Mouse (Mus musculus): ENCODE measurements around the gene Rps11. TPM values are rescaled to one million over a fixed set of nuclear protein-coding genes. Genes with fewer than 3 reads are reported as not detected.

Gene Rps11
- polyA plus RNA-seq, 1 experiment, result 22.2 TPM

- Histone ChIP-seq H3K36me3 (ENCODE audit: control insufficient read depth) (peaks cover 54% of the 10 kb centered on the region), H3K4me1 (ENCODE audit: control insufficient read depth) (peaks cover 23% of the 10 kb centered on the region), H3K27me3 (ENCODE audit: control insufficient read depth) (no peaks in the 10 kb centered on the region), H3K9me3 (ENCODE audit: control insufficient read depth, low read length) (no peaks in the 10 kb centered on the region), H3K4me3 (replicated peaks) (no peak overlapping the region)
- TF ChIP-seq GATA1 (IDR thresholded peaks at IDR 0.05; ENCODE audit: low read length) (no peak), TAL1 (IDR thresholded peaks at IDR 0.05; ENCODE audit: low read length) (no peak)
Observed at GRCm38 (mm10) chr7:45077322-45077721, 46.9 kb downstream of the Rps11 start.

DNA sequence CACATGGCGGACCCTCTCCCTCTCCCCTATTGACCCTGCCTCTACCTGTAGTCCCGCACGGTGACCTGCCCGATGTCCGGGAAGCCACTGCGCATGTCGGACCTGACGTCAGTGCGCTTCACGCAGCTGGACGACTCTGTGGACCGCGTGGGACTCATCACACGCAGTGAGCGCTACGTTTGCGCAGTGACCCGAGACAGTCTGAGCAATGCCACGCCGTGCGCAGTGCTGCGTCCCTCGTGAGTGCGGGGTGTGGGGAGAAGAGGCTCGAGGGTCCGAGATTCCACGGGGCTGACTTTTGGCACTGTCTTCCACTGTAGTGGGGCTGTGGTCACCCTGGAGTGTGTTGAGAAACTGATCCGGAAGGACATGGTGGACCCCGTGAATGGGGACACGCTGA, 47.7 kb downstream of the Rps11 start:
- Histone ChIP-seq H3K27me3 (ENCODE audit: control insufficient read depth) (no peaks in the 10 kb centered on the region), H3K4me3 (replicated peaks) (no peak overlapping the region), H3K4me1 (ENCODE audit: control insufficient read depth) (peaks cover 20% of the 10 kb centered on the region), H3K9me3 (ENCODE audit: control insufficient read depth, low read length) (no peaks in the 10 kb centered on the region), H3K36me3 (ENCODE audit: control insufficient read depth) (peaks cover 54% of the 10 kb centered on the region)
- no peak for TF ChIP-seq TAL1 (IDR thresholded peaks at IDR 0.05; ENCODE audit: low read length)
- TF ChIP-seq GATA1 (IDR thresholded peaks at IDR 0.05; ENCODE audit: low read length), result no peak

- H3K9me3 ChIP-seq (ENCODE audit: control insufficient read depth, low read length), result no peaks in the 10 kb centered on the region
- H3K4me1 ChIP-seq (ENCODE audit: control insufficient read depth), result peaks cover 15% of the 10 kb centered on the region
- H3K4me3 ChIP-seq (replicated peaks), result no peak overlapping the region
- H3K27me3 ChIP-seq (ENCODE audit: control insufficient read depth), result no peaks in the 10 kb centered on the region
- peaks cover 54% of the 10 kb centered on the region for H3K36me3 ChIP-seq (ENCODE audit: control insufficient read depth)
- TF ChIP-seq GATA1 (IDR thresholded peaks at IDR 0.05; ENCODE audit: low read length), result no peak
- no peak for TF ChIP-seq TAL1 (IDR thresholded peaks at IDR 0.05; ENCODE audit: low read length)
Observed at GRCm38 (mm10) chr7:45075405-45075804, 48.8 kb downstream of the Rps11 start.

DNA sequence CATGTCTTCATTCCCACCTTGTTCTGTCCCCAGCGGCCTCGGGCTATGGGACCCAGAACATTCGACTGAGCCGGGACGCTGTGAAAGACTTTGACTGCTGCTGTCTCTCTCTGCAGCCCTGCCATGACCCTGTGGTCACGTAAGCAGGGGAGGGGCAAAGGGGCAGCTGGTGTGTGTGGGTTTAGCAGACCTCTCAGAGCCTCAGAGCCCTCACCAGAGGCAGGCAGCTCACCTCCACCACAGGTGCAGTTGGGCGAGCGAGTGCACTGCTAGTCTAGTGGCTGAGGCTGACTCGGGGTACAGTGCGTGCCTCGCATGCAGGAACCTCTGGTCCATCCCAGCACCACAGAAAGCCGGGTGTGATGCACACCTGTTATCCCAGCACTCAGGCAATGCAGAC, 50.3 kb downstream of the Rps11 start:
- H3K9me3 ChIP-seq (ENCODE audit: control insufficient read depth, low read length), result no peaks in the 10 kb centered on the region
- H3K36me3 ChIP-seq (ENCODE audit: control insufficient read depth), result peaks cover 54% of the 10 kb centered on the region

GRCm38 (mm10) chr7:45073171-45073707, 51.0 kb downstream of the Rps11 start:
- no peak overlapping the region for H3K4me3 ChIP-seq (replicated peaks)
- no peaks in the 10 kb centered on the region for H3K27me3 ChIP-seq (ENCODE audit: control insufficient read depth)
- H3K4me1 ChIP-seq (ENCODE audit: control insufficient read depth), result peaks cover 10% of the 10 kb centered on the region
- H3K9me3 ChIP-seq (ENCODE audit: control insufficient read depth, low read length), result no peaks in the 10 kb centered on the region
- H3K36me3 ChIP-seq (ENCODE audit: control insufficient read depth), result peaks cover 52% of the 10 kb centered on the region
- TF ChIP-seq TAL1 (IDR thresholded peaks at IDR 0.05; ENCODE audit: low read length) (no peak), GATA1 (IDR thresholded peaks at IDR 0.05; ENCODE audit: low read length) (no peak)

More for the DNA sequence above, 50.3 kb downstream of the Rps11 start:
- no peak overlapping the region for H3K4me3 ChIP-seq (replicated peaks)
- TF ChIP-seq GATA1 (IDR thresholded peaks at IDR 0.05; ENCODE audit: low read length) (no peak), TAL1 (IDR thresholded peaks at IDR 0.05; ENCODE audit: low read length) (no peak)
- H3K27me3 ChIP-seq (ENCODE audit: control insufficient read depth), result no peaks in the 10 kb centered on the region
- H3K4me1 ChIP-seq (ENCODE audit: control insufficient read depth), result peaks cover 10% of the 10 kb centered on the region

Other genes with a start within 250 kb of the Rps11 start
- gene Med25, start 231.7 kb downstream of the Rps11 start, polyA plus RNA-seq (2012), result 46.3 and 51.9 TPM in 2 replicates
- gene Fuz, start 228.4 kb downstream of the Rps11 start, polyA plus RNA-seq (2012), result 2.6 TPM in 2 replicates
- gene Ap2a1, start 194.9 kb downstream of the Rps11 start, polyA plus RNA-seq (2012), result 48.1 and 53.1 TPM in 2 replicates
- not detected in 2 replicates for gene Tsks, start 181.2 kb downstream of the Rps11 start, polyA plus RNA-seq (2012)
- 0.05 and 0.07 TPM in 2 replicates for gene Cpt1c, start 149.6 kb downstream of the Rps11 start, polyA plus RNA-seq (2012)
- 4.3 and 4.9 TPM in 2 replicates for gene Prmt1, start 137.9 kb downstream of the Rps11 start, polyA plus RNA-seq (2012)
- 10.4 and 10.6 TPM in 2 replicates for gene Irf3, start 126.8 kb downstream of the Rps11 start, polyA plus RNA-seq (2012)
- 6.1 and 6.4 TPM in 2 replicates for gene Bcl2l12, start 125.7 kb downstream of the Rps11 start, polyA plus RNA-seq (2012)
- gene Scaf1, start 108.1 kb downstream of the Rps11 start, polyA plus RNA-seq (2012), result 29.6 and 31.0 TPM in 2 replicates
- 0.45 and 0.53 TPM in 2 replicates for gene Rras, start 106.5 kb downstream of the Rps11 start, polyA plus RNA-seq (2012)
- 1.6 and 2.9 TPM in 2 replicates for gene Prr12, start 71.6 kb downstream of the Rps11 start, polyA plus RNA-seq (2012)
- gene Nosip, start 62.0 kb downstream of the Rps11 start, polyA plus RNA-seq (2012), result 12.5 and 14.9 TPM in 2 replicates
- 3.0 and 3.6 TPM in 2 replicates for gene Prrg2, start 61.8 kb downstream of the Rps11 start, polyA plus RNA-seq (2012)
- gene Rcn3, start 32.2 kb downstream of the Rps11 start, polyA plus RNA-seq (2012), result 0.86 and 0.91 TPM in 2 replicates
- 1.0 TPM in 2 replicates for gene Fcgrt, start 20.6 kb downstream of the Rps11 start, polyA plus RNA-seq (2012)
- gene Rpl13a, start 4.3 kb upstream of the Rps11 start, polyA plus RNA-seq (2012), result 438 and 543 TPM in 2 replicates
- gene Gm45713, start 11.8 kb upstream of the Rps11 start, polyA plus RNA-seq (2012), result not detected in 2 replicates
- gene Flt3l, start 12.0 kb upstream of the Rps11 start, polyA plus RNA-seq (2012), result 1.7 TPM in 2 replicates
- 6.2 and 7.2 TPM in 2 replicates for gene Pih1d1, start 29.9 kb upstream of the Rps11 start, polyA plus RNA-seq (2012)
- 13.5 and 16.3 TPM in 2 replicates for gene Aldh16a1, start 30.1 kb upstream of the Rps11 start, polyA plus RNA-seq (2012)
- gene Slc17a7, start 39.5 kb upstream of the Rps11 start, polyA plus RNA-seq (2012), result 0.02 TPM in 1 of 2 replicates, not detected in the other
- not detected in 2 replicates for gene Gfy, start 55.1 kb upstream of the Rps11 start, polyA plus RNA-seq (2012)
- not detected in 2 replicates for gene Pth2, start 56.6 kb upstream of the Rps11 start, polyA plus RNA-seq (2012)
- 0.05 TPM in 1 of 2 replicates, not detected in the other for gene Ccdc155, start 80.5 kb upstream of the Rps11 start, polyA plus RNA-seq (2012)
- 0.55 and 0.60 TPM in 2 replicates for gene Dkkl1, start 87.7 kb upstream of the Rps11 start, polyA plus RNA-seq (2012)
- 0.06 and 0.10 TPM in 2 replicates for gene Tead2, start 91.3 kb upstream of the Rps11 start, polyA plus RNA-seq (2012)
- gene Cd37, start 114.7 kb upstream of the Rps11 start, polyA plus RNA-seq (2012), result 0.70 and 1.2 TPM in 2 replicates
- not detected in 2 replicates for gene Slc6a16, start 116.6 kb upstream of the Rps11 start, polyA plus RNA-seq (2012)
- not detected in 2 replicates for gene Slc6a21, start 153.1 kb upstream of the Rps11 start, polyA plus RNA-seq (2012)
- gene Trpm4, start 209.3 kb upstream of the Rps11 start, polyA plus RNA-seq (2012), result 0.02 and 0.04 TPM in 2 replicates
- not detected in 2 replicates for gene Hrc, start 210.9 kb upstream of the Rps11 start, polyA plus RNA-seq (2012)
- 0.13 and 0.33 TPM in 2 replicates for gene Ppfia3, start 242.6 kb upstream of the Rps11 start, polyA plus RNA-seq (2012)
- gene Lin7b, start 246.1 kb upstream of the Rps11 start, polyA plus RNA-seq (2012), result 0.18 TPM in 1 of 2 replicates, not detected in the other